Comparison of ENCODE assay signal across 9 mouse cellular contexts in the genomic region with DNA sequence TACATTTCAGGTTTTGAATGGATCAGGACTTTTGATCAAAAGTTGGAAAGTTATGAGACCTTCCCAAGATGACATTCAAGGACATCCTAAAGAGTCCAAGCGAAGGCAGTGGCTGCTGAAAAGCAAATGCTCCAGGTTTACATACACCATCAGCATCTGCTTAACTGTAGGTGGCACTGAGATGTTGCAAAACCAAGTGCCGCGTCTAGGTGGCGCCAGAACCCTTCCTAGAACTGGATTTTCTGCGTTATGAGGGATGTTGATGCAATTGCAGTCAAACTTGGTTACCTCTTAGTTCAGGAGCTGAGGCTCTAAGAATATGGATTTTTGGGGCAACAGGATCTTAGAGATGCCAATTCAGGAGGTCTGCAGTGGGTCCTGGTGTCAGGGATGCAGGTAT. TPM values are rescaled to one million over a fixed set of nuclear protein-coding genes. Genes with fewer than 3 reads are reported as not detected.
DNase-seq lines count a peak whose midpoint lies in the region; ATAC-seq and TF ChIP-seq lines count a peak whose summit lies in the region.
"Had no signal": no experiment of that assay in that cellular context is flagged by ENCODE, and none has a peak within 500 bp of the region (broad histone marks: within the 10 kb centered on the region; RNA-seq: fewer than 3 reads in every experiment).

No protein-coding gene starts in this region.

- TF ChIP-seq POLR2A in brain, embryonic 14.5 days (IDR thresholded peaks at IDR 0.05; ENCODE audit: borderline replicate concordance, extremely low read depth, insufficient read depth, insufficient read length, poor library complexity, severe bottlenecking): no peak

- no peak overlapping the region for H3K27ac ChIP-seq in ES-E14 (ENCODE audit: insufficient read depth, low read depth, low read length, poor library complexity, severe bottlenecking)
- no peak overlapping the region for H3K27ac ChIP-seq in forebrain, embryonic 11.5 days (ENCODE audit: low read depth, low read length)
- H3K27ac ChIP-seq: lung, embryonic 15.5 days had no signal

- in situ Hi-C loops in ES-E14 (cut with MboI; ENCODE audit: low sequenced_read_pairs in 2 of 2, unreplicated experiment in 2 of 2): loop anchor here in 1 of 2 experiments (25.0 kb wide), 1 partner anchor 1128 kb away; no protein-coding TSS in a partner anchor

- no peaks in the 10 kb centered on the region for H3K27me3 ChIP-seq in forebrain, embryonic 11.5 days (ENCODE audit: control insufficient read depth, insufficient read depth, low read length)
- H3K27me3 ChIP-seq: lung, embryonic 15.5 days had no signal

- ATAC-seq in forebrain, embryonic 11.5 days (replicated peaks; ENCODE audit: low FRiP score): no peak
- peak; percentile 75 for ATAC-seq in megakaryocyte, adult 5-6 weeks (ENCODE audit: poor library complexity, severe bottlenecking)

- DNase-seq in ES-E14 (ENCODE audit: low read depth, low spot score): peak; percentile 69
- peak; percentile 89 for DNase-seq in brain, embryonic 14.5 days (ENCODE audit: low read depth)
- peak; percentile 89 for DNase-seq in forebrain, embryonic 11.5 days (ENCODE audit: low spot score)
- peak; percentile 72 to 86 for DNase-seq in heart, postnatal 36 days
- peak; percentile 81 for DNase-seq in layer of hippocampus, adult 9-10 months (ENCODE audit: low spot score)
- peak; percentile 96 for DNase-seq in right cerebral cortex, adult 2 months (ENCODE audit: low spot score in 2 of 2)
- peak; percentile 79 for DNase-seq in urinary bladder, postnatal 14 days (ENCODE audit: low spot score)

- H3K4me1 ChIP-seq in ES-E14 (ENCODE audit: control insufficient read depth in 2 of 2, insufficient read depth in 2 of 2, low read length in 2 of 2, poor library complexity in 1 of 2): no peaks in the 10 kb centered on the region
- no peaks in the 10 kb centered on the region for H3K4me1 ChIP-seq in forebrain, embryonic 11.5 days (replicated peaks; ENCODE audit: control insufficient read depth, insufficient read depth, low read length)
- H3K4me1 ChIP-seq: lung, embryonic 15.5 days had no signal

- H3K36me3 ChIP-seq in ES-E14 (ENCODE audit: control insufficient read depth, insufficient read depth, low read length, poor library complexity, severe bottlenecking): no peaks in the 10 kb centered on the region
- no peaks in the 10 kb centered on the region for H3K36me3 ChIP-seq in forebrain, embryonic 11.5 days (ENCODE audit: control insufficient read depth, insufficient read depth, low read length)
- H3K36me3 ChIP-seq: lung, embryonic 15.5 days had no signal

- 14% methylated on average over 5 of the region's 5 CpGs for WGBS in forebrain, embryonic 11.5 days

- intact Hi-C loops in heart, postnatal 36 days (cut with DNase I): loop anchor here (1.0 to 5.0 kb wide), 3 partner anchors 993 to 1140 kb away; no protein-coding TSS in a partner anchor

- TF ChIP-seq CTCF in brain, embryonic 14.5 days (IDR thresholded peaks at IDR 0.05; ENCODE audit: borderline replicate concordance, extremely low read depth, insufficient read depth, insufficient read length): peak; percentile 94

- no peak overlapping the region for H3K4me2 ChIP-seq in forebrain, embryonic 11.5 days (ENCODE audit: low read depth, low read length, severe bottlenecking)
- H3K4me2 ChIP-seq: lung, embryonic 15.5 days had no signal

- no peak overlapping the region for H3K4me3 ChIP-seq in ES-E14 (ENCODE audit: insufficient read depth in 1 of 2, low read depth in 1 of 2, low read length in 2 of 2, poor library complexity in 1 of 2, severe bottlenecking in 1 of 2)
- H3K4me3 ChIP-seq in forebrain, embryonic 11.5 days (ENCODE audit: low read depth, low read length): no peak overlapping the region
- H3K4me3 ChIP-seq: lung, embryonic 15.5 days had no signal

- H3K9ac ChIP-seq in ES-E14 (ENCODE audit: insufficient read depth, low read depth, low read length, poor library complexity, severe bottlenecking): no peak overlapping the region
- H3K9ac ChIP-seq in forebrain, embryonic 11.5 days (ENCODE audit: low read length): no peak overlapping the region
- H3K9ac ChIP-seq: lung, embryonic 15.5 days had no signal

- no peaks in the 10 kb centered on the region for H3K9me3 ChIP-seq in ES-E14 (ENCODE audit: control insufficient read depth, insufficient read depth, low read depth, low read length)
- no peaks in the 10 kb centered on the region for H3K9me3 ChIP-seq in forebrain, embryonic 11.5 days (ENCODE audit: control insufficient read depth, low read length)
- H3K9me3 ChIP-seq: lung, embryonic 15.5 days had no signal

TF ChIP-seq in ES-E14, 5 proteins besides CTCF, POLR2A, EP300 and RAD21:
- TF ChIP-seq MAFK (IDR thresholded peaks at IDR 0.05; ENCODE audit: insufficient read depth, low read depth, low read length) (no peak), HCFC1 (IDR thresholded peaks at IDR 0.05; ENCODE audit: borderline replicate concordance, insufficient read depth, low read length) (no peak), CHD2 (IDR thresholded peaks at IDR 0.05; ENCODE audit: low read depth, low read length) (no peak), ZC3H11A (IDR thresholded peaks at IDR 0.05; ENCODE audit: borderline replicate concordance, low read depth, low read length) (peak; percentile 79; the same call in 1 of the 2 replicates), ZNF384 (IDR thresholded peaks at IDR 0.05; ENCODE audit: low read depth, low read length) (no peak)

RNA-seq across cellular contexts. Expression of a gene that starts 58.0 kb away (rescaled TPM):
- total RNA-seq in ES-E14 (2012; rRNA removed): 25.9 and 33.5 TPM in 2 replicates
- 43.9 and 45.0 TPM in 2 replicates for polyA plus RNA-seq in brain, embryonic 14.5 days (2012; rRNA removed)
- polyA plus RNA-seq in forebrain, embryonic 11.5 days (2014; fragmentation: Nextera tagmentation; extraction: Ambion mirVana): 29.4 and 31.0 TPM in 2 replicates
- 10 to 100 TPM; 20.8 to 21.9 TPM for total RNA-seq in heart, postnatal 36 days (2021)
- total RNA-seq in megakaryocyte, adult 5-6 weeks (2015): 30.1 and 31.8 TPM in 2 replicates
- 34.5 and 44.2 TPM in 2 replicates for total RNA-seq in megakaryocyte, adult 5-6 weeks (2017)
